Mouse (Mus musculus) cortical plate, adult 2 months (tissue): ENCODE measurements around the gene Lhx5.

Experiments used
- CTCF ChIP-seq: fragments of 200-500 bp; IDR thresholded peaks from 2 replicates; pipeline ENCODE4 v1.5.1; 2011; ENCODE audit warnings: mild to moderate bottlenecking, control low read depth, low read length; ENCODE audit not compliant: insufficient read depth; ENCODE audit errors: extremely low read depth
- POLR2A ChIP-seq: fragments of 200-500 bp; IDR thresholded peaks from 2 replicates; pipeline ENCODE4 v1.6.1; 2011; ENCODE audit warnings: mild to moderate bottlenecking, low read length, control low read depth; ENCODE audit not compliant: insufficient read depth; ENCODE audit errors: extremely low read depth

DNA sequence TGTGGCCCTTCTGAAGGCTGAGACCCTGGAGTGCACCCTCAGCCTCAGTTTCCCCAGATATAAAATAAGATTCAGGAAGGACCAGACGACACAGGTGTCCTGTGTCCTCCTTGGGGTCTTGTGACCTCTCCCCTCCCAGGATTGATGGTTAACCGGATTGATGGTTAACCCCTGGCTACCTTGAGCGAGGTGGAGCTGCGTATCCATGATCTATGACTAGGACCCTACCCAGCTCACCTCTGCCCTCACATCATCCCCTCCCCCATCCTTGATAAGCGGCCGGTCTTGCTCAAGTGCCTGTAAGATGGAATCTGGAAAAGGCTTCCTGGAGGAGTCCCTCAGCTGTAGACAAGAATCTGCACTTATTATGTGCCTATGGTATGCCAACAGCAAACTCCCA is 37.3 kb downstream of the Lhx5 start:
- TF ChIP-seq POLR2A (no peak), CTCF (no peak)
